Mouse (Mus musculus): ENCODE results near the gene Gm10487.
"Not testable (repeated sequence)": the region's sequence is repeated elsewhere in the genome, so short reads cannot be mapped to it uniquely, and the experiment has no call there.

Gm10487 gene

GRCm38 (mm10) chrX:30843369-30843768, at the start of gene Gm10487:
Gene Gm10487 (minus strand): TSS chrX:30843469.
- DNase-seq, result not testable (repeated sequence)
